Mouse (Mus musculus): ENCODE measurements around the gene Rbpjl. TPM values are rescaled to one million over a fixed set of nuclear protein-coding genes. Genes with fewer than 3 reads are reported as not detected.

Gene Rbpjl
- 0.06 and 0.15 TPM in 2 replicates for polyA plus RNA-seq (2015; fragmentation: Nextera tagmentation; extraction: Ambion mirVana)

DNA sequence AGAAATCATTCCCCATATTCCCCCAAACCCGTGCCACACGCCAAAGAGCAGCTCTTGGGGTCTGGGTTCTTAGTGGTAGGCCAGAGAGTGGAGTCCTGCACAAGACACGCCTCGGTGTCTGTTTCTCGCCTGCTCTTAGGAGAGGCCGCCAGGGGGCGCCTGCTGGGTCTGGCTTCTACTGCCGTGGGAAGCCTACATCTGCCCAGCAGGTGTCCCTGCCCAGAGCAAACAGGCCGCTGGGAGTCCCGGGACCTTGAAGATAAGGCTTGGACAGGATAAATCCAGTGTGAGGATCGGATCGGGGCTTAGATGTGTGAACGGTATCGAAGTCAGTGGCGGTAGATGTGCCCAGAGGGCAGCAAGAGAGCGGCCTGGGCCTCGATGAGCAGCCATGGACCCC lies at the start of gene Rbpjl:
Gene Rbpjl (plus strand): TSS at position 236 of the 400 bp plus-strand sequence.
- Histone ChIP-seq H3K27ac (ENCODE audit: low read depth, low read length) (no peak within 1 kb of the TSS), H3K4me3 (ENCODE audit: low read length) (no peak within 1 kb of the TSS), H3K9me3 (ENCODE audit: control insufficient read depth, low read length) (peaks cover 3% of the 10 kb centered on the region), H3K27me3 (replicated peaks; ENCODE audit: control insufficient read depth, insufficient read depth, low read length) (peaks cover 68% of the 10 kb centered on the region), H3K9ac (ENCODE audit: low read depth, low read length) (no peak within 1 kb of the TSS), H3K4me1 (ENCODE audit: control insufficient read depth, insufficient read depth, low read depth, low read length) (peaks cover 9% of the 10 kb centered on the region), H3K36me3 (ENCODE audit: control insufficient read depth, insufficient read depth, low read length) (no peaks in the 10 kb centered on the region), H3K4me2 (ENCODE audit: low read length) (no peak within 1 kb of the TSS)
- 4% methylated on average over 17 of the region's 17 CpGs for WGBS
- no peak for ATAC-seq

DNA sequence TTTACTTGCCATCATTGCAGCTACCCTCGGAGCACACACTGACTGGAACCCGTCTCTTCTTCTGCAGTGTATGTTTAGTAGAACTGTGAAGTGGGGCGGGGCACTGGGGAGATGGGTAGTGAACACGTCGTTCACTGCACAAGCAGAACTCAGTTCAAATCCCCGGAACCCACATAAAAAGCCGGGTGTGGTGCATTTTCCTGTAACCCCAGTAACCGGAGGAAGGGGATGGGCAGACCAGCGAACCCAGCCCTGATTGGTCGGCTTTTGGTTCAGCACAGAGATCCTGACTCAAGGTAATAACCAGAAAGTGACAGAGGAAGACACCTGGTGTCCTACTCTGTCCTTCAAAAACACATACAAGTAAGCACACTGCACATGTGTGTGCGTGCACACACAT lies 49.6 kb upstream of the Rbpjl start:
- H3K4me2 ChIP-seq (ENCODE audit: low read length), result no peak overlapping the region
- no peak overlapping the region for H3K9ac ChIP-seq (ENCODE audit: low read depth, low read length)
- no peaks in the 10 kb centered on the region for H3K27me3 ChIP-seq (replicated peaks; ENCODE audit: control insufficient read depth, insufficient read depth, low read length)
- no peak overlapping the region for H3K27ac ChIP-seq (ENCODE audit: low read depth, low read length)
- ATAC-seq, result no peak
- no peaks in the 10 kb centered on the region for H3K9me3 ChIP-seq (ENCODE audit: control insufficient read depth, low read length)
- no peak overlapping the region for H3K4me3 ChIP-seq (ENCODE audit: low read length)
- no peaks in the 10 kb centered on the region for H3K4me1 ChIP-seq (ENCODE audit: control insufficient read depth, insufficient read depth, low read depth, low read length)
- no peaks in the 10 kb centered on the region for H3K36me3 ChIP-seq (ENCODE audit: control insufficient read depth, insufficient read depth, low read length)
- 94% methylated on average over 11 of the region's 11 CpGs for WGBS

DNA sequence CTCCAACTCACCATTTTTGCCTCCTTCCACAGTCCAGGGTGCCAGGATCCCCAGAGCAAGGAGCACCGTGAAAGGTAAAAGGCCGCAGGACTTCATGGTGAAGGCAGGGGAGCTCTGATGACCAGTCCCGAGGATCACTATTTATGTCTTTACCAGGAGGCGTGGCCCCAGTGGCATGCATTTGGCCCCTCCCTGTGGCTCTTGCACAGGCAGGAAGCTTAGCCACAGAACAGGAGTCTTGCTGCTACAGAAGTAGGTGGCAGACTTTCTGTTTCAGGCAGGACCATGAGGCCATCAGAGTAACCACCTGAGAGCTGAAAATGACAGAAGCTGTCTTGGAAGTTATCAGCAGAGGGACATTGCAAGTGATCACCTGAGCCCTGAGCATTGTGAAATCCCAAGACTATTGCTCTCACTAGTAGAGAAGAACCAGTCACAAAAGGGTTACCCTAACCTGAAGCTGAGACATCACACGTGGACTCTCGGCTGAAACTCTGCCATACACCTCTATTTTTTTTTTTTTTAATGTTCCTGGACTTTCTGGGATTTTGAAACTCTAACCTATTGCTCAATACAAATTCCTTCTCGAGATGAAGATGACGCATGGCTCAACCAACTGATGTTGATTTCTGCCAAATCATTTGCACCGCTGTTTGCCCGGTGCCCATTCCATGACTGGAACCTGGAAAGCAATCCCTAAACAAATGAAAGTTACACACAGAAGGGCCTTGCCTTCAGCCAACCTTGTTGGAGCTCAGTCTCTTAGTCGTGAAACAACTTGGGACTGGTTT lies 46.6 kb upstream of the Rbpjl start:
- no peak overlapping the region for H3K4me2 ChIP-seq (ENCODE audit: low read length)
- H3K27me3 ChIP-seq (replicated peaks; ENCODE audit: control insufficient read depth, insufficient read depth, low read length), result no peaks in the 10 kb centered on the region
- H3K9ac ChIP-seq (ENCODE audit: low read depth, low read length), result no peak overlapping the region
- WGBS, result 80% methylated on average over 11 of the region's 11 CpGs
- H3K36me3 ChIP-seq (ENCODE audit: control insufficient read depth, insufficient read depth, low read length), result no peaks in the 10 kb centered on the region
- no peaks in the 10 kb centered on the region for H3K4me1 ChIP-seq (ENCODE audit: control insufficient read depth, insufficient read depth, low read depth, low read length)
- no peak overlapping the region for H3K27ac ChIP-seq (ENCODE audit: low read depth, low read length)
- H3K9me3 ChIP-seq (ENCODE audit: control insufficient read depth, low read length), result no peaks in the 10 kb centered on the region
- no peak for ATAC-seq
- H3K4me3 ChIP-seq (ENCODE audit: low read length), result no peak overlapping the region

DNA sequence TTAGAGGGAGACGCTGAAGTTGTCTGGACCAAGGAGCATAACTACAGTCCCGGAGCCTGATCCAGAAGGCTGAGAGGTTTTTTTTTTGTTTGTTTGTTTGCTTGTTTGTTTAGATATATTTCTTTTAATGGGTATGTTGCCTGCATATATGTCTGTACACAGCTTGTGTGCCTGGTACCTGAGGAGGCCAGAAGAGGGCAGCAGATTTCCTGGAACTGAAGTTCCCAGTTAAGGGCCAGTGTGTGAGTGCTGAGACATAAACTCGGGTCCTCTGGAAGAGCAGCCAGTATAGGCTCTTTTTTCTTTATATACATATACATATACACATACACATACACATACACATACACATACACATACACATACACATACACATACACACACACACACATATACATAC lies 44.6 kb upstream of the Rbpjl start:
- no peak overlapping the region for H3K4me3 ChIP-seq (ENCODE audit: low read length)
- ATAC-seq, result no peak
- H3K9ac ChIP-seq (ENCODE audit: low read depth, low read length), result no peak overlapping the region
- H3K27me3 ChIP-seq (replicated peaks; ENCODE audit: control insufficient read depth, insufficient read depth, low read length), result no peaks in the 10 kb centered on the region
- no peaks in the 10 kb centered on the region for H3K36me3 ChIP-seq (ENCODE audit: control insufficient read depth, insufficient read depth, low read length)
- H3K4me1 ChIP-seq (ENCODE audit: control insufficient read depth, insufficient read depth, low read depth, low read length), result no peaks in the 10 kb centered on the region
- 81% methylated on average over 3 of the region's 3 CpGs for WGBS
- H3K9me3 ChIP-seq (ENCODE audit: control insufficient read depth, low read length), result no peaks in the 10 kb centered on the region
- no peak overlapping the region for H3K4me2 ChIP-seq (ENCODE audit: low read length)
- H3K27ac ChIP-seq (ENCODE audit: low read depth, low read length), result no peak overlapping the region

DNA sequence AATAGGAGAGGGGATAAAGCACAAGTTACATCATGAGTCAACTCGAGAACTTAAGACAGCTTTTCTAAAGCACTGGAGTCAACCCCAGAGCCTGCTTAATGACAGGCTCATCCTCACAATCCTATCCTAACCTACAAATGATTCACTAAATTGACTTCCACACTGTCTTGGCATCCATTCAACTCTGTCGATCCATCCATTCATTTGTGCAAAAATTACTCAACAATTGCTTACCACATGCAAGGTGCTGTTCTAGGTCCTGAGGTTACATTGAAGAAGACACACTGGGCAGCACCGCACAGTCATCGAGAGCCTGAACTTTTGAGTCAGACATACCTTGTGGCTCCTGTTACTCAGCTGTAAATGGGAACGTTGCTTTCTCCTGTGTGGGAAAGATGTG lies 43.9 kb upstream of the Rbpjl start:
- WGBS, result 79% methylated on average over 5 of the region's 5 CpGs
- Histone ChIP-seq H3K9me3 (ENCODE audit: control insufficient read depth, low read length) (no peaks in the 10 kb centered on the region), H3K9ac (ENCODE audit: low read depth, low read length) (no peak overlapping the region), H3K4me3 (ENCODE audit: low read length) (no peak overlapping the region), H3K27ac (ENCODE audit: low read depth, low read length) (no peak overlapping the region), H3K4me2 (ENCODE audit: low read length) (no peak overlapping the region), H3K27me3 (replicated peaks; ENCODE audit: control insufficient read depth, insufficient read depth, low read length) (no peaks in the 10 kb centered on the region), H3K36me3 (ENCODE audit: control insufficient read depth, insufficient read depth, low read length) (no peaks in the 10 kb centered on the region), H3K4me1 (ENCODE audit: control insufficient read depth, insufficient read depth, low read depth, low read length) (no peaks in the 10 kb centered on the region)
- no peak for ATAC-seq

DNA sequence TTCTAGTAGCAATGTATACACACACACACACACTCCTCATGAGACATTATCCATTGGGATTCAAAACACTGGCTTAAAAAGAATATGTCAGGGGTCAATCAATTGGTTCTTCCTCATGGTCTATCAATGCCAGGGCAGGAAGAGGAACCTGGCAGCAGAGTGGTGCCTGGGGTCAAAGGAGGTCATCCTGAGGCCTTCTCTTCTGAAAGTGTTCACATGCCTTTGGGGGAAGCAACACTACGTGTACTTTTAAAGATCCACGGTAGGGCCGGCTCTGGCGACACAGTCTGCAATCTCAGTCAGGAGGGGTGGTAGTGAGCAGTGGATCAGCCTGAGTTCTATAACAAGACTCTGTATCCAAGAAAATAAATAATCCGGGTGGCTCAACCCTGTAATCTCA lies 43.3 kb upstream of the Rbpjl start:
- no peak overlapping the region for H3K4me2 ChIP-seq (ENCODE audit: low read length)
- no peaks in the 10 kb centered on the region for H3K9me3 ChIP-seq (ENCODE audit: control insufficient read depth, low read length)
- H3K27me3 ChIP-seq (replicated peaks; ENCODE audit: control insufficient read depth, insufficient read depth, low read length), result no peaks in the 10 kb centered on the region
- WGBS, result 70% methylated on average over 5 of the region's 5 CpGs
- no peak overlapping the region for H3K9ac ChIP-seq (ENCODE audit: low read depth, low read length)
- no peak for ATAC-seq
- no peak overlapping the region for H3K4me3 ChIP-seq (ENCODE audit: low read length)
- no peaks in the 10 kb centered on the region for H3K36me3 ChIP-seq (ENCODE audit: control insufficient read depth, insufficient read depth, low read length)
- H3K27ac ChIP-seq (ENCODE audit: low read depth, low read length), result no peak overlapping the region
- H3K4me1 ChIP-seq (ENCODE audit: control insufficient read depth, insufficient read depth, low read depth, low read length), result no peaks in the 10 kb centered on the region

DNA sequence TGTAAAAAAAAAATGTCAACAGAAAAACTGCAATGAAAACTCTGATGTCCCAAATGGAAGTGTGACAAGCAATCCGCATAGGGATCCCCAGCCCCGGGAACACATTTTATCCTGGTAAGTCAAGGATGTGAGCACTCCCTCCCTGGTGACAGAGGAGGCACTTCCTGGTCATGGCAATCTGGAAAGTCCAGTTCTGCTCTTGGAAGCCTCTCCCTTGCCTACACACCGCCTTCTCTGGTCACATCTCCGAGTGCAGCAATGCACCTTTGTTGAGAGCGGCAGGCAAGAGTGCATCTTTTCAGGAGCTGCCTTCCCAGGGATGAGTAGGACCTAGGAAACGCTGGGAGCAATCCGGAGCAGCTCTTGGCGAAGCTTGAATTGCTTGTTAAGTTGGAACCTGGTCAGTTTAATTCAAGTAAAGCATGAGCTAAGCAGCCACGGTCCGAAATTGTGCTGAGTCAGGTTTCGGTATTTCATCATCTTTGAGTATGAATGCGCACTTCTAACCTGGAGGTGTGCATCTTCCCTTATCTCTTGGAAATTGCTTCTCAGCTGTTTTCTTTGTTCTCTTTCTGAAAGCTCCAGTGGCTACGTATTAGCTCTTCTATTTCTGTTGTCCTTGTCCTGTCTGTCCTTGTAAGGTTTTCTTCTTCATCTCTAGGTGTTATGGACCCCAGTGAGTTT lies 41.8 kb upstream of the Rbpjl start:
- Histone ChIP-seq H3K9me3 (ENCODE audit: control insufficient read depth, low read length) (no peaks in the 10 kb centered on the region), H3K4me1 (ENCODE audit: control insufficient read depth, insufficient read depth, low read depth, low read length) (no peaks in the 10 kb centered on the region), H3K9ac (ENCODE audit: low read depth, low read length) (no peak overlapping the region), H3K27me3 (replicated peaks; ENCODE audit: control insufficient read depth, insufficient read depth, low read length) (no peaks in the 10 kb centered on the region), H3K4me2 (ENCODE audit: low read length) (no peak overlapping the region), H3K27ac (ENCODE audit: low read depth, low read length) (no peak overlapping the region), H3K36me3 (ENCODE audit: control insufficient read depth, insufficient read depth, low read length) (no peaks in the 10 kb centered on the region), H3K4me3 (ENCODE audit: low read length) (no peak overlapping the region)
- no peak for ATAC-seq
- WGBS, result 29% methylated on average over 13 of the region's 13 CpGs

DNA sequence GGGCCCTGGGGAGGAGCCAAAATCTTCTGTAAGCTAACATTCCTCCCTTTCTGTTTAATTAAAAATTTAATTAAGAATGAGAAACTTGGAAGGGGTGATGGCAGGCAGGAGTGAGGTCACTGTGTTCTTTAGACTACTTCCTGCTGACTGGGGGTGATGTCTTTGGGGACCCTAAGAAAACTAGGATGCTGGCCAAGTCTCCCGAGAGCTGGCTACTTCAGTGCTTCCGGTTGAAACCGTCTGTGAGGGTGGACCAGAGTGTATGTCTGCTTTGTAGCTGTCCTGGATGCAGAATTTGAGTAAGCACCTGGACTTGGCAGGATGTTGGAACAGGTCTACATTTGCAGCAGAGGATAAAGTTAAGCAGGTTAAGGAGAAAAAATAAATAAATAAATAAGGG lies 36.0 kb upstream of the Rbpjl start:
- no peak for ATAC-seq
- Histone ChIP-seq H3K36me3 (ENCODE audit: control insufficient read depth, insufficient read depth, low read length) (no peaks in the 10 kb centered on the region), H3K4me3 (ENCODE audit: low read length) (no peak overlapping the region), H3K4me1 (ENCODE audit: control insufficient read depth, insufficient read depth, low read depth, low read length) (no peaks in the 10 kb centered on the region), H3K9me3 (ENCODE audit: control insufficient read depth, low read length) (no peaks in the 10 kb centered on the region), H3K27ac (ENCODE audit: low read depth, low read length) (no peak overlapping the region), H3K9ac (ENCODE audit: low read depth, low read length) (no peak overlapping the region), H3K4me2 (ENCODE audit: low read length) (no peak overlapping the region), H3K27me3 (replicated peaks; ENCODE audit: control insufficient read depth, insufficient read depth, low read length) (no peaks in the 10 kb centered on the region)
- 58% methylated on average over 3 of the region's 3 CpGs for WGBS

DNA sequence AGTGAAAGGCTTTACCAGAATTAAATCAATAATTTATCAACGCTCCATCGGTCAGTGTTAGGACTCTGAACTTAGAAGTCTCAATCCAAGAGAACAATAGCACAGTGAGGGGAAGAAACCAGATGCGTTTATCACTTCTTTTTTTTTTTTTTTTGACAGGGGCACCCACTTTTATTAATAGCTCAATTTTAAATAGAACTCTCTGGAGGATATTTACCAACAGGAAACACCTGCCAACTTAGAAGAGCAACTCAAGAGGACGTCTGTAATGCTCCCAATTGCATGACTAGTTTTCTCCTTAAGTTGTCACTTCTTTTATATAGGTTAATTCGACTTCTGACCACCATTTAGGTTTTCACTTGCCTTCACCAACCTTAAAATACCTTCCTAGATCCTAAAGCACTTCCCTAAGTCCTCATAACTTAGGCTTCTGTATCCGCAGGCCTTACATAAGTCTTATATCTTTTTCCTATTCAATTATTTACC lies 34.3 kb upstream of the Rbpjl start:
- no peak for ATAC-seq
- Histone ChIP-seq H3K36me3 (ENCODE audit: control insufficient read depth, insufficient read depth, low read length) (no peaks in the 10 kb centered on the region), H3K9me3 (ENCODE audit: control insufficient read depth, low read length) (no peaks in the 10 kb centered on the region), H3K27ac (ENCODE audit: low read depth, low read length) (no peak overlapping the region), H3K4me3 (ENCODE audit: low read length) (no peak overlapping the region), H3K9ac (ENCODE audit: low read depth, low read length) (no peak overlapping the region), H3K27me3 (replicated peaks; ENCODE audit: control insufficient read depth, insufficient read depth, low read length) (no peaks in the 10 kb centered on the region), H3K4me2 (ENCODE audit: low read length) (no peak overlapping the region), H3K4me1 (ENCODE audit: control insufficient read depth, insufficient read depth, low read depth, low read length) (no peaks in the 10 kb centered on the region)
- WGBS, result 75% methylated on average over 6 of the region's 6 CpGs
